Mouse (Mus musculus) kidney, embryonic 15.5 days (tissue): Measurements from ENCODE around the gene Glod4. TPM values are rescaled to one million over a fixed set of nuclear protein-coding genes. Genes with fewer than 3 reads are reported as not detected.

ENCODE experiments used
- ATAC-seq: fragments of 200-750 bp; cut with Nextera tagmentation; replicated peaks from 2 replicates; pipeline ENCODE4 v1.8.0; 2017; ENCODE audit warnings: moderate TSS enrichment; ENCODE audit not compliant: low FRiP score
- H3K27ac ChIP-seq: fragments of 300-500 bp; sonication (generic); 2 replicates; pipeline ENCODE4 v1.5.1; 2015; ENCODE audit warnings: mild to moderate bottlenecking, inconsistent platforms
- H3K27me3 ChIP-seq: fragments of 300-500 bp; sonication (generic); 2 replicates; pipeline ENCODE4 v1.6.1; 2015; ENCODE audit warnings: inconsistent platforms
- H3K36me3 ChIP-seq: fragments of 300-500 bp; sonication (generic); 2 replicates; pipeline ENCODE4 v1.6.1; 2015; ENCODE audit warnings: inconsistent platforms
- H3K4me1 ChIP-seq: fragments of 300-500 bp; sonication (generic); 2 replicates; pipeline ENCODE4 v1.6.1; 2015; ENCODE audit warnings: inconsistent platforms
- H3K4me2 ChIP-seq: fragments of 300-500 bp; sonication (generic); 2 replicates; pipeline ENCODE4 v1.6.1; 2015; ENCODE audit warnings: moderate library complexity, mild to moderate bottlenecking, inconsistent platforms
- H3K4me3 ChIP-seq: fragments of 300-500 bp; sonication (generic); replicated peaks from 2 replicates; pipeline ENCODE4 v1.5.1; 2015; ENCODE audit warnings: mild to moderate bottlenecking, inconsistent platforms
- H3K9ac ChIP-seq: fragments of 300-500 bp; sonication (generic); 2 replicates; pipeline ENCODE4 v1.6.1; 2015; ENCODE audit warnings: mild to moderate bottlenecking, inconsistent platforms
- H3K9me3 ChIP-seq: fragments of 300-500 bp; sonication (generic); replicated peaks from 2 replicates; pipeline ENCODE4 v1.6.1; 2016; ENCODE audit warnings: inconsistent platforms
- WGBS: fragments of 180-500 bp; shearing (Covaris S2); methylation state at CpG from one replicate; pipeline ENCODE4 v1.1.7; 2015; ENCODE audit warnings: mixed read lengths; 5-methylcytosine and 5-hydroxymethylcytosine counted together
- polyA plus RNA-seq: library from polyadenylated mRNA; unstranded; fragments of >200 nt; fragmentation: Nextera tagmentation; extraction: Ambion mirVana; gene quantifications from 2 replicates; pipeline ENCODE4 v1.2.1, GENCODE M21; 2015

The Glod4 gene
- polyA plus RNA-seq, 1 experiment from 2014 or later, result 144 TPM

DNA sequence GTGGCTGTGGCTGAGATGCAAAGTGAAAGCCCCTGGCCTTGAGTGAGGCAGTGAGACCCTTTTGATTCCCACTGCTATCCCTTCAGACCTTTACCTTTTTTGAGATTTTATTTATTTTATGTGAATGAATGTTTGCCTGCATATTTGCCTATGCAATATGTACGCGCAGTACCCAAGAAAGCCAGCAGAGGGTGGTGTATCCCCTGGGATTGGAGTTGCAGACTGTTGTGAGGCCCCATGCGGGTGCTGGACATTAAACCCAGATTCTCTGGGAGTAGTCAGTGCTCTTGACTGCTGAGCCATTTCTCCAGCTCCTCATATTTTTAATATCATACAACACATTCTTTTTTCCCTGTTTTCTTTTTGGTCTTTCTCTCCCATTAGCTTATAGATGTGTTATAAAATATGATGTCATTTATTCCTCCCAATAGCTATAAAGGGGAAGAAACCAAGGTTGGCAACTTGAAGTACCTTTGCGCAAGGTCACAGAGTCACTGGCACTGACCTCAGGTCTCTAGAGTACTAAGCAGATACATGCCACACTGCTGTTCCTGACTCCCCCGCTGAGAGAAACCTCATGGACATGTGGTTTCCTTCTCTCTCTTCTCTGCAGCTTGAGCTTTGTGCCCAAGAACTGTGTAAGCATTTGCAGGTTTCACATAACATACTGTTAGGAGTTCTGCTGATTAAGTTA, 157.5 kb downstream of the Glod4 start:
- H3K36me3 ChIP-seq, result peaks cover 27% of the 10 kb centered on the region
- no peaks in the 10 kb centered on the region for H3K9me3 ChIP-seq
- WGBS, result 83% methylated on average over 5 of the region's 5 CpGs
- no peak overlapping the region for H3K27ac ChIP-seq
- no peak overlapping the region for H3K4me3 ChIP-seq
- no peaks in the 10 kb centered on the region for H3K27me3 ChIP-seq
- H3K9ac ChIP-seq, result no peak overlapping the region
- ATAC-seq, result no peak
- no peaks in the 10 kb centered on the region for H3K4me1 ChIP-seq
- no peak overlapping the region for H3K4me2 ChIP-seq

DNA sequence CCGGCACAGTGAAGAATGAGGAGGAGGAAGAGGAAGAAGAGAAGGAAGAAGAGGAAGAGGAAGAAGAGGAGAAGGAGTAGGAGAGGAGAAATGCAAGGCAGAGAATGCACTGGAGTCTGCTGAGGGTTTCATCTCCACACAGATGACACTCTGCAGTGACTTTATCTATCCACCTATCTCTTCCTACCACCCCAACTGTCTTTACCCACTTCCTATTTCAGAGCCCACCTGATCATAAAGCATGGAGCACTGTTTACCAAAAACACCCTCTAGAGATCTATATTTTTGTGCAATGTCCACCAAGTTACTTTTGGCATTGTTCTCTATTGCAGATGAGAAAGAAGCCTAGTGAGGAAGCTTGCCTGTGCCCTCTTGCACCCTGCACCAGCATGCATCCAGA, 158.6 kb downstream of the Glod4 start:
- H3K4me2 ChIP-seq, result no peak overlapping the region
- H3K27ac ChIP-seq, result no peak overlapping the region
- peaks cover 32% of the 10 kb centered on the region for H3K36me3 ChIP-seq
- WGBS, result 83% methylated on average over 1 of the region's 1 CpGs
- no peak overlapping the region for H3K4me3 ChIP-seq
- no peaks in the 10 kb centered on the region for H3K27me3 ChIP-seq
- ATAC-seq, result no peak
- no peaks in the 10 kb centered on the region for H3K4me1 ChIP-seq
- no peaks in the 10 kb centered on the region for H3K9me3 ChIP-seq
- H3K9ac ChIP-seq, result no peak overlapping the region

DNA sequence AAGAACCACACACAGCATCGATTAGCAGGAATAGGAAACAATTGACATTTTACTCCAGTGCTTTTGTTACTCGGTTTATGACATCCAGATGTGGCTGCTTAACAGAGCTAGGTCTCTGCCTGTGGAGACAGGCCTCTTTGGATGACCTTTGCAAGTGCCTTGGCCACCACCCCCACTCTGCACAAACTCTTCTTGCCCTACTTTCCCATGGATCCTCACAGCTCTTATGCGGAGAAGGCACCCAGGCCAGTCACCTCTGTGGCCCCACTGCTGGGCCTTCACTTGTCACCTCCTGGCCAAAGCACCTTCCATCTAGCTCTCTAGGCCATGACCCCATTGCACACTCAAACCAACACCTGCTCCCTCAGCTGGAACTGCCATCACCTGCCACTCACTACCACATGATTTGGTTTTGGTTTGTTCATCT, 159.6 kb downstream of the Glod4 start:
- H3K4me3 ChIP-seq, result no peak overlapping the region
- no peak overlapping the region for H3K9ac ChIP-seq
- no peaks in the 10 kb centered on the region for H3K27me3 ChIP-seq
- 31% methylated on average over 3 of the region's 3 CpGs for WGBS
- H3K36me3 ChIP-seq, result peaks cover 37% of the 10 kb centered on the region; the same call in 1 of the 2 replicates
- H3K4me1 ChIP-seq, result no peaks in the 10 kb centered on the region
- no peaks in the 10 kb centered on the region for H3K9me3 ChIP-seq
- H3K27ac ChIP-seq, result no peak overlapping the region
- H3K4me2 ChIP-seq, result no peak overlapping the region
- no peak for ATAC-seq

DNA sequence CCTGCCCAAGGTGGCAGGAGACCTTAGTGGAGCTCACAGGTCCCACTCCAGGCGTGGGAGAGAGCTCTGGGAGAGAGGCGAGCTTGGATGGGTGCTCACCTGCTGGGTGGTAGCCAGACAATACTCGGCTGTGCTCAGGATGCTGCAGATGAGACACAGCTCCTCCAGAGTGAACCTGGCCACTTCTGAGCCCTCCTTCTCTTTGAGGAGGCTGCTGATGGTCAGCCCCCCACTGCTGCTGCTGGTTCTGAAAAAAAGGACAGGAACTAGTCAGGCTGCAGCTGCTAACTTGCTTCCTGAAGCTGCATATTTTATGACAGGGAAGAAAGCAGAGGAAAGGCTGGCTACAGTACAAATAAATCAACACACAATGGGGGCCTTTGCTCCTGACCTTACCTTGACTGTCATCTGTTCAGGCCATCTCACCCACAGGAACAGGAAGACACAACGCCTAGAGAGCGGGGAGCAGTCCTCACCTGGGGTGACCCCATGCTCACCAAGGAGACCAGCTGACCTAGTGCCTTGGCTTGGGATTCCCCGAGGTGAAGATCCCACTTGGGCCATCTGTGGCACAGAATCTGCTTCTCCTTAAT, 162.4 kb downstream of the Glod4 start:
- 69% methylated on average over 6 of the region's 6 CpGs for WGBS

DNA sequence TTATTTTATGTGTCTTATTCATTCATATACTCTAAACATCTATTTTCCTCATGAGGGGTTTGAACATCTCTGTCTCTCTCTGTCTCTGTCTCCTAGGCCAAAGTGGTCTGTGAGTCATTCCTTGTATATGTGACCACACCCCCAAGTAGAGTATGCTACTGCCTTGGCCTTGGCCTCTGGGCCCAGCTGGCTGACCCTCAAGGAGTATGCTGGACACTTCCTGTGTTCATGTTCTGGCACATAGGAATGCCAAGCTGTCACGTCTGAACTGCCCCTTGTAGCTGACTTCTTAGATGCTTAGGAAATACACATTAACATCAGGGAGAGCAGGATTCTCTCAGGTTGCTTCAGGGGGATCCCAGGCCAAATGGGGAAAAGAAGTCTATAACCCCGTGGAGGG, 163.2 kb downstream of the Glod4 start:
- WGBS, result 45% methylated on average over 2 of the region's 2 CpGs
- Histone ChIP-seq H3K27ac (0 out of 2 replicates have a peak overlapping the region, but pooled peaks have one; percentile 3), H3K36me3 (peaks cover 44% of the 10 kb centered on the region), H3K4me1 (no peaks in the 10 kb centered on the region), H3K9ac (no peak overlapping the region), H3K4me3 (no peak overlapping the region), H3K4me2 (no peak overlapping the region), H3K27me3 (no peaks in the 10 kb centered on the region), H3K9me3 (no peaks in the 10 kb centered on the region)
- no peak for ATAC-seq

More for the DNA sequence above, 162.4 kb downstream of the Glod4 start:
- Histone ChIP-seq H3K4me1 (no peaks in the 10 kb centered on the region), H3K27ac (peak overlapping the region; percentile 4; the same call in 1 of the 2 replicates), H3K36me3 (peaks cover 40% of the 10 kb centered on the region), H3K9ac (no peak overlapping the region), H3K4me2 (no peak overlapping the region), H3K9me3 (no peaks in the 10 kb centered on the region), H3K27me3 (no peaks in the 10 kb centered on the region), H3K4me3 (no peak overlapping the region)
- no peak; the same call in 1 of the 2 replicates for ATAC-seq

DNA sequence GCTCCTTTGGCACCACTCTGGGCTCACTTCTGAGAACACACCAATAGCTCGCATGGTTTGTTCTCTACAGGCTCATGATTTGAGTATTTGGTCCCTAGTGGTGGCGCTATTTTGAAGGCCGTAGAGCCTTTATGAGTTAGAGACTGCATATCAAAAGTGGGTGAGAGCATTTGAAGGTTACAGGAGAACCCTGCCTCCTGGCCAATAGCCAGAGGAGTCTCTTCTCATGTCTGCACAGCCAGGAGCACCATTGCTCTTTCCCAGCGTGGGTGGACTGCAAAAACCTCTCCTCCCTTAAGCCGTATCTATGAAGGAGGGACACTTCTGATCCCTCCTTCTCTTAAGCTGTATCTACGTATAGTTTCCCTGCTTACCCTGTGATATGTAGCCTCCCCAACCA, 166.2 kb downstream of the Glod4 start:
- Histone ChIP-seq H3K27ac (no peak overlapping the region), H3K4me1 (peaks cover 4% of the 10 kb centered on the region; the same call in 1 of the 2 replicates), H3K4me3 (no peak overlapping the region), H3K4me2 (no peak overlapping the region), H3K9me3 (no peaks in the 10 kb centered on the region), H3K9ac (no peak overlapping the region), H3K27me3 (no peaks in the 10 kb centered on the region), H3K36me3 (peaks cover 46% of the 10 kb centered on the region)
- WGBS, result 86% methylated on average over 6 of the region's 6 CpGs
- no peak for ATAC-seq

DNA sequence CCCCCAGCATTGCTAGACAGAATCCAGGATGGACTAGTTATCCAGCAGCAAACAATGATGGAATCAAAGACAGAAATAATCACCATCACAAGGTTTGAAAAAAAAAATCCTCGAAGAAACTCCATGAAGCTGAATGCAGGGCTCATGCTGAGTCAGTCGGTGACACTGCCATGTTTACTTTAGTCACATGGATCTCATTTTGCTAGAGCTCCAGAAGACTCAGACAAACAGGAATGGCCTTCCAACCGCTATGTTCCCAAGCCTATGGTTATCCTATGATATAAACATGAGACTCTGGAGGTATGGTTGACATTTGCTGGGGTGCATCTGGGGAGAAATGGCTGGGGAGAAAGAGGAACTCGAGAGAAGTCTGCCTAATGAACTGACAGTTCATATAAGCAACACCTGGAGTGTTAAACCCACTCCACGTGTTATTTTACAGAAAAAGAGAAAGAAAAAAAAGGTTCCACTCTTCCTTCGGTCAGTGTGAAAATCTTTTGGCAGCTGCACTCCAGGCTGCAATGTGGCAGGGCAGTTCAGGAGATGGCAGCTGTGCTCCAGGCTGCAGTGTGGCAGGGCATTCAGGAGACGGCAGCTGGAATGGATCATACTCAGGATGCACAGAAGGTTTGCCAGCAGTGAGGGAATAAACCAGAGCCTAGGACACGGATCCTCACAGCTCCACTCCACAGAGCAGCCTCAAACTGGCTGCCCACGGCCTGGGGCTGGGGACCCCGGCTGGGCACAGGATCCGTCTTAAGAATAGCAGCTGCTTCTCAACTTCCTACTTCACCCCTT, 169.0 kb downstream of the Glod4 start:
- Histone ChIP-seq H3K9me3 (no peaks in the 10 kb centered on the region), H3K36me3 (peaks cover 21% of the 10 kb centered on the region), H3K27me3 (no peaks in the 10 kb centered on the region), H3K4me3 (no peak overlapping the region), H3K27ac (no peak overlapping the region), H3K4me2 (no peak overlapping the region), H3K9ac (no peak overlapping the region), H3K4me1 (peaks cover 4% of the 10 kb centered on the region; the same call in 1 of the 2 replicates)
- no peak for ATAC-seq
- 51% methylated on average over 11 of the region's 11 CpGs for WGBS

Other genes starting within 250 kb of the Glod4 start
- gene 1700016K19Rik, start 243.8 kb downstream of the Glod4 start, polyA plus RNA-seq, result 0.40 TPM in 1 of 2 replicates, not detected in the other
- gene Rflnb, start 215.9 kb downstream of the Glod4 start, polyA plus RNA-seq, result 27.7 and 30.6 TPM in 2 replicates
- gene Vps53, start 64.1 kb downstream of the Glod4 start, polyA plus RNA-seq, result 36.6 and 41.7 TPM in 2 replicates
- gene Fam57a, start 64.1 kb downstream of the Glod4 start, polyA plus RNA-seq, result 27.0 and 29.0 TPM in 2 replicates
- gene Dbil5, start 26.1 kb downstream of the Glod4 start, polyA plus RNA-seq, result 0.97 and 1.5 TPM in 2 replicates
- 28.3 and 37.7 TPM in 2 replicates for gene Gemin4, start 26.1 kb downstream of the Glod4 start, polyA plus RNA-seq
- gene Mrm3, start within 50 bp of the Glod4 start, polyA plus RNA-seq, result 25.7 and 26.3 TPM in 2 replicates
- 30.2 and 33.1 TPM in 2 replicates for gene Nxn, start 155.4 kb upstream of the Glod4 start, polyA plus RNA-seq
- gene Timm22, start 163.2 kb upstream of the Glod4 start, polyA plus RNA-seq, result 105 and 111 TPM in 2 replicates